Mouse (Mus musculus) layer of hippocampus, adult 8-10 months (tissue): ENCODE data around the gene Ap5b1. TPM values are rescaled to one million over a fixed set of nuclear protein-coding genes. Genes with fewer than 3 reads are reported as not detected.
A peak's percentile ranks its signal among the peaks of the same experiment; 100 is the strongest.

ENCODE experiments used
- DNase-seq, 2 experiments: peaks; one replicate each; pipeline ENCODE4 v3.0.0; 2022; ENCODE audit warnings: low spot score in 2 of 2
- total RNA-seq, 4 experiments: library from RNA; stranded (reverse); gene quantifications; 2 replicates each; pipeline ENCODE4 v1.2.4; 2022

Ap5b1 gene
- total RNA-seq, 4 experiments from 2014 or later: 5.8 to 8.7 (median 6.6) TPM

DNA sequence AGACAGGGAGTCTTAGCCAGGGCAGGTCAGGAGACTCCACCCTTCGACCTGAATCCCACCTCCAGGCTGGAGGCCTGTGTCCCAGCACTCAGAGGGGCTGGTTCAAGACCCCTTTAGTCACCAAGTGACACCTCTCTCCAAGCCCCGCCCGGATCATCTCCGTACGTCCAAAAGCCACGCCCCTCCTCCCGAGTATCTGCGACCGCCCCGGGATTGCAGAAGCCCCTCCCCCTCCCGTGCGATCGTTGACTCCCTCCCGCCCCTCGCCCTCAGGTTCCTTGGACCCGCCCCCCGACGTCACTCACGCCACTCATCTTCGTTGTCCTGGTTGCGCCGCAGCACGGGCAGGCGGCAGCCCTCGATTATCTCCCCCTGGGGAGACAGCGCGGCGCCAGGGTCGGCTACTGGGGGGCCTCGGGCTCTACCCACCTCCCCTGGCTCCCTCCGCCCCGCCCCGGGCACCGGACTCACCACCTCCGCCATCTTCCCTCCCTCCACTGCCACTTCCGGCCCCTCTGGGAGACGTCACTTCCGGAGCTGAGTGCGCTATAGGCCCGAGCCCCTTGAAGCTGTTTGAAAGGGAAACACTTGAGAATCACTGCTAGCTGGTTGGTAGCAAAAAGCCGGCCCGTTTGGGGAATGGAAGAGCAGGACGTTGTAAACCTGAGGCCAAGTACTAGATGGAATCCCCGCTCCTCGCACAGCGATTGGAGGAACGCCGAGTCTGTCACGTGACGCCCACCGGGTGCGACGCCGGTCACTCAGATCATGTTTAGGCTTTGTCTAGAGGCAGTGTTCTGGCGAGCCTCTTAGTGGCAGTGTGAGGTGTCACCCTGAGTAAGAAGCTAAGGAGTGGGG, 42.0 kb downstream of the Ap5b1 start, which contains the start of gene Kat5:
Kat5 (minus strand) TSS at position 691 of the 858 bp plus-strand sequence.
- DNase-seq: peak; percentile 89 to 93

DNA sequence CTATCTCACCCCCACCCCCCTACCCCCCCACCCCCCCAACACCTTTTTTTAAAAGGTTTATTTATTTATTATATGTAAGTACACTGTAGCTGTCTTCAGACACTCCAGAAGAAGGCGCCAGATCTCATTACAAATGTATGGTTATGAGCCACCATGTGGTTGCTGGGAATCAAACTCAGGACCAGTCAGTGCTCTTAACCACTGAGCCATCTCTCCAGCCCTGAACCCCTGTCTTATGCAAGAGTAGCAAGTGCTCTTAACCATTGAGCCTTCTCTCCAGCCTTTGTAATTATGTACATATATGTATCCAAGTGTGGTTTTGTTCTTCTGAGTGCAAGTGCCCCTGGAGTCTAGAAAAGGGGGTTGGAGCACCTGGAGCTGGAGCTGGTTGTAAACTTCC, 44.1 kb downstream of the Ap5b1 start:
- no peak for DNase-seq

DNA sequence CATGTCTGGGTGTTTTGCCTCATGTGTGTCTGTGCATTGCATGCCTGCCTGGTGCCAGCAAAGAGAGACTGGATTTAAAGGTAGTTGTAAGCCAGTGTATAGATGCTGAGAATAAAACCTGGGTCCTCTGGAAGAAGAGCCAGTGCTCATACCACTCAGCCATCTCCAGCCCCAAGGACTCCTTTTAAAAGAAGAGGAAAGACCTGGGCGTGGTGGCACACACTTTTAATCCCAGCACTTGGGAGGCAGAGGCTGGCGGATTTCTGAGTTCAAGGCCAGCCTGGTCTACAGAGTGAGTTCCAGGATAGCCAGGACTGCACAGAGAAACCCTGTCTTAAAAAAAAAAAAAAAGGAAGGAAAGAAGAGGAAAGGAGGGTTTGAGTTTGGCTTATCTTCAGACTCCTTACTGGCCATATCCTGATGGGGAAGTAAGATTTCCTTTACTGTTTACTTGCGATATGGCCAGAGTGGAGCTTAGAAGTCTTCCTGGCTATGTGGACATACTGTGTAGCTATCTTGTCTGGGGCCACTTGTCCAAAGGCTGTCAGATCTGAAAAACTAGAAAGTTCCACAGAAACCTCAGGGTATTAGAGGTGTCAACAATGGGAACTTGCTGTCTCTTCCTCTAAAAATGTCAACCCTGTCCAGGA, 45.1 kb downstream of the Ap5b1 start:
- no peak for DNase-seq

DNA sequence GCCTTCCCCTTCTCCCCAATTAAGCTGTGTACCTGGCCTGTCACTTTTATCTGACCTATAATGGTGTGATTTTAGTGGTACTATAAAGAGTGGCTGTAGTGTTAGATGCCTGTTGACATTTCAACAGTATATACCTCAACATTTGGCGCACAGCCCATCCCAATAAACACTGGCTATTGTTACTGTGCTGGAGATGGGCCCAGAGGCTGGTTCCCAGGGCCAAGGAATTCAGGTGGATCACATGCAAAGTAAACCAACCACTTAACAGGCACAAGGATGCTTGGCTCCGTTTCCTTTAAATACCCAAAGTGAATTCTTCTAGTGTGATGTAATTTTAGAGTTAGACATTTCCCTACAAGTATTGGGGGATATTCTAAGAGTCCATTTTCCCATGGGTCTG, 47.1 kb downstream of the Ap5b1 start:
- DNase-seq: no peak

DNA sequence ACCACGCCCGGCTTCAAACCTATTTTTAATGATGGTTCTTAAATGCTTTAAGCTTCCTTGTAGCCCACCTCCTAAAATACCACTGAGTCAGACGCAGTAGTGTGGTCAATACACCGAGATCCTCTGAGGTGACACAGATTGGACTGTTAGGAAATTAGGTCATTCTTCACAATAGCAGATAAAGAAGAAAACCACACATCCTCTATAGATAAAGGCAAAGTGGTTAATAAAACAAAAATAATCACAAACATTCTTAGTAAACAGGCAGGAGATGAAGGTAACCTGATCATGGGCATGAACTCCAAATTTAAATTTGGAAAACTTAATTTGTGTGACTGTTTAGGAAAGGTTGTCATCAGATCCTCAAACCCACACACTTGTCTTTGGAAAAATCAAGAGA, 52.2 kb downstream of the Ap5b1 start:
- no peak for DNase-seq

Other genes starting within 250 kb of the Ap5b1 start
- not detected for gene Catsper1, start 232.3 kb upstream of the Ap5b1 start, total RNA-seq
- 10 to 100 TPM; 10.8 to 18.1 (median 12.5) TPM for gene Cst6, start 218.5 kb upstream of the Ap5b1 start, total RNA-seq
- gene Eif1ad, start 201.3 kb upstream of the Ap5b1 start, total RNA-seq: 10 to 100 TPM; 18.6 to 27.4 (median 23.1) TPM
- gene Banf1, start 200.9 kb upstream of the Ap5b1 start, total RNA-seq: 10 to 100 TPM; 74.1 to 85.8 (median 76.2) TPM
- gene Sart1, start 179.3 kb upstream of the Ap5b1 start, total RNA-seq: 100 to 1,000 TPM; 103 to 120 (median 114) TPM
- under 1 TPM in 3 of 4 experiments, not detected in 1; 0.34 to 0.63 (median 0.37) TPM for gene Tsga10ip, start 165.5 kb upstream of the Ap5b1 start, total RNA-seq
- gene Drap1, start 143.0 kb upstream of the Ap5b1 start, total RNA-seq: 100 to 1,000 TPM; 308 to 358 (median 327) TPM
- gene AI837181, start 142.9 kb upstream of the Ap5b1 start, total RNA-seq: 10 to 100 TPM; 64.8 to 71.2 (median 67.6) TPM
- gene Fosl1, start 120.5 kb upstream of the Ap5b1 start, total RNA-seq: under 1 TPM; 0.20 to 0.67 (median 0.29) TPM
- 10 to 100 TPM; 31.7 to 33.1 (median 32.4) TPM for gene Ccdc85b, start 110.1 kb upstream of the Ap5b1 start, total RNA-seq
- gene Fibp, start 107.4 kb upstream of the Ap5b1 start, total RNA-seq: 100 to 1,000 TPM in 1 of 4 experiments, 10 to 100 TPM in 3; 93.5 to 109 (median 96.4) TPM
- under 1 TPM in 3 of 4 experiments, not detected in 1; 0.29 to 0.81 (median 0.77) TPM for gene Ctsw, start 99.5 kb upstream of the Ap5b1 start, total RNA-seq
- 10 to 100 TPM; 14.4 to 23.9 (median 22.1) TPM for gene Efemp2, start 94.1 kb upstream of the Ap5b1 start, total RNA-seq
- gene Mus81, start 79.6 kb upstream of the Ap5b1 start, total RNA-seq: 10 to 100 TPM; 29.0 to 38.5 (median 33.8) TPM
- 1,000 to 10,000 TPM; 1,240 to 1,334 (median 1,291) TPM for gene Cfl1, start 77.6 kb upstream of the Ap5b1 start, total RNA-seq
- 10 to 100 TPM in 2 of 4 experiments, 1 to 10 TPM in 2; 7.4 to 12.1 (median 9.6) TPM for gene 1700020D05Rik, start 64.2 kb upstream of the Ap5b1 start, total RNA-seq
- 10 to 100 TPM; 86.8 to 95.2 (median 88.6) TPM for gene Snx32, start 57.5 kb upstream of the Ap5b1 start, total RNA-seq
- gene Ovol1, start 7.4 kb upstream of the Ap5b1 start, total RNA-seq: not detected
- gene Rnaseh2c, start 33.8 kb downstream of the Ap5b1 start, total RNA-seq: 10 to 100 TPM; 58.8 to 96.9 (median 78.2) TPM
- 100 to 1,000 TPM in 1 of 4 experiments, 10 to 100 TPM in 3; 81.5 to 105 (median 86.9) TPM for gene Kat5, start 42.2 kb downstream of the Ap5b1 start, total RNA-seq
- 10 to 100 TPM; 18.8 to 32.7 (median 23.7) TPM for gene Rela, start 69.5 kb downstream of the Ap5b1 start, total RNA-seq
- gene Sipa1, start 95.7 kb downstream of the Ap5b1 start, total RNA-seq: 10 to 100 TPM; 16.2 to 20.4 (median 19.4) TPM
- gene Map3k11, start 120.7 kb downstream of the Ap5b1 start, total RNA-seq: 10 to 100 TPM; 16.9 to 21.3 (median 18.7) TPM
- 10 to 100 TPM; 74.5 to 80.9 (median 77.0) TPM for gene Pcnx3, start 120.9 kb downstream of the Ap5b1 start, total RNA-seq
- under 1 TPM in 1 of 4 experiments, not detected in 3; 0.43 TPM for gene Kcnk7, start 136.3 kb downstream of the Ap5b1 start, total RNA-seq
- gene Ehbp1l1, start 158.3 kb downstream of the Ap5b1 start, total RNA-seq: 10 to 100 TPM; 12.4 to 17.8 (median 16.4) TPM
- 10 to 100 TPM; 22.5 to 31.3 (median 27.4) TPM for gene Fam89b, start 161.6 kb downstream of the Ap5b1 start, total RNA-seq
- 10 to 100 TPM; 30.4 to 40.5 (median 33.1) TPM for gene Ltbp3, start 172.9 kb downstream of the Ap5b1 start, total RNA-seq
- 10 to 100 TPM; 77.7 to 94.4 (median 88.1) TPM for gene Scyl1, start 203.4 kb downstream of the Ap5b1 start, total RNA-seq